Mouse (Mus musculus) 416B (cell line): ENCODE results near the gene Nt5c1b.
A peak's percentile ranks its signal among the peaks of the same experiment; 100 is the strongest.

Source experiments
- DNase-seq: peaks from one replicate; pipeline ENCODE4 v3.0.0; 2011; ENCODE audit warnings: low read depth

Gene Nt5c1b

GRCm38 (mm10) chr12:10369673-10370072, at the start of gene Nt5c1b:
Gene Nt5c1b (plus strand): TSS chr12:10369973.
- no peak for DNase-seq

GRCm38 (mm10) chr12:10327651-10328050, 42.1 kb upstream of the Nt5c1b start:
- DNase-seq = peak; percentile 28

- peak; percentile 95 for DNase-seq
Measured at GRCm38 (mm10) chr12:10329460-10329859, 40.3 kb upstream of the Nt5c1b start.

- DNase-seq = no peak
Measured at GRCm38 (mm10) chr12:10340604-10341003, 29.2 kb upstream of the Nt5c1b start.

GRCm38 (mm10) chr12:10350706-10351105, 19.1 kb upstream of the Nt5c1b start:
- no peak for DNase-seq

- no peak for DNase-seq
Measured at GRCm38 (mm10) chr12:10357756-10358155, 12.0 kb upstream of the Nt5c1b start.

GRCm38 (mm10) chr12:10390671-10391441, 21.1 kb downstream of the Nt5c1b start, which contains the start of gene Rdh14:
Gene Rdh14 (plus strand): TSS chr12:10390772.
- peak; percentile 97 for DNase-seq

- no peak for DNase-seq
Measured at GRCm38 (mm10) chr12:10400788-10401187, 31.0 kb downstream of the Nt5c1b start.

- peak; percentile 30 for DNase-seq
Measured at GRCm38 (mm10) chr12:10402421-10403115, 32.8 kb downstream of the Nt5c1b start.

GRCm38 (mm10) chr12:10410511-10411179, 40.9 kb downstream of the Nt5c1b start:
- no peak for DNase-seq

GRCm38 (mm10) chr12:10411453-10411852, 41.7 kb downstream of the Nt5c1b start:
- DNase-seq = no peak

GRCm38 (mm10) chr12:10422347-10422746, 52.6 kb downstream of the Nt5c1b start:
- no peak for DNase-seq

- no peak for DNase-seq
Measured at GRCm38 (mm10) chr12:10425982-10426863, 56.5 kb downstream of the Nt5c1b start.

- DNase-seq = no peak
Measured at GRCm38 (mm10) chr12:10430999-10431398, 61.2 kb downstream of the Nt5c1b start.

- peak; percentile 67 for DNase-seq
Measured at GRCm38 (mm10) chr12:10438054-10439001, 68.6 kb downstream of the Nt5c1b start.
